Mouse (Mus musculus): ENCODE data around the gene Kif2c. TPM values are rescaled to one million over a fixed set of nuclear protein-coding genes. Genes with fewer than 3 reads are reported as not detected.

The Kif2c gene
- polyA plus RNA-seq (2012; rRNA removed; ENCODE audit: low replicate concordance), result 1.1 and 2.2 TPM in 2 replicates

GRCm38 (mm10) chr4:117181863-117182758, at the start of gene Kif2c:
Gene Kif2c (minus strand): TSS chr4:117182639.

DNA sequence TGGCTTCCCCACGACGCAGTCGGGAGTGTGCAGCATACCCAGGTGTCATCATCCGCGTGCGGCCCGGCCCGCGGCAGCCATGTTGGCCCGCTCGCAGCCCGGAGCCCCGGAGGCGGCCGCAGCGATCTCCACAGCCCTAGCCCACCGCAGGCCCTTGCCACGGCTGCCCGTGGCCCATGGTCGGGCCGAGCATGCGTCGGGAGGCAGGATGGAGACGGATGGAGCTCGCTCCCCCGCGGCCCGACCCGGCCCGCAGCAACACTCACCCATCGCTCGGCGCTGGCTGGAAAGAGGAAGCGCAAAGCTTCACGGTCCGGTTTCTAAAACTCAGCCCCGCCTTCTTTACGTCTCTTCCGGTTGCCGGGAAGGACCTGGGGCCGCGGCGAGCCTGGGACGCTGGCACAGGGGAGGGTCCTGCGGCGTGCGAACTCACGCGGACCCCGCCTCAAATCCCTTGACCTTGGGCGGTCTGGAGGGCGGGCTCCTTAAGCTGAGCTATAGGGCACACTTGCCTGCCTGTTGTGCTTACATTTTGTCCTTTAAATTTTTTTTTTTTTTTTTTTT, 26.6 kb downstream of the Kif2c start, which contains the start of gene Rps8:
TSS of gene Rps8 (minus strand) at position 452 of the 564 bp plus-strand sequence.

DNA sequence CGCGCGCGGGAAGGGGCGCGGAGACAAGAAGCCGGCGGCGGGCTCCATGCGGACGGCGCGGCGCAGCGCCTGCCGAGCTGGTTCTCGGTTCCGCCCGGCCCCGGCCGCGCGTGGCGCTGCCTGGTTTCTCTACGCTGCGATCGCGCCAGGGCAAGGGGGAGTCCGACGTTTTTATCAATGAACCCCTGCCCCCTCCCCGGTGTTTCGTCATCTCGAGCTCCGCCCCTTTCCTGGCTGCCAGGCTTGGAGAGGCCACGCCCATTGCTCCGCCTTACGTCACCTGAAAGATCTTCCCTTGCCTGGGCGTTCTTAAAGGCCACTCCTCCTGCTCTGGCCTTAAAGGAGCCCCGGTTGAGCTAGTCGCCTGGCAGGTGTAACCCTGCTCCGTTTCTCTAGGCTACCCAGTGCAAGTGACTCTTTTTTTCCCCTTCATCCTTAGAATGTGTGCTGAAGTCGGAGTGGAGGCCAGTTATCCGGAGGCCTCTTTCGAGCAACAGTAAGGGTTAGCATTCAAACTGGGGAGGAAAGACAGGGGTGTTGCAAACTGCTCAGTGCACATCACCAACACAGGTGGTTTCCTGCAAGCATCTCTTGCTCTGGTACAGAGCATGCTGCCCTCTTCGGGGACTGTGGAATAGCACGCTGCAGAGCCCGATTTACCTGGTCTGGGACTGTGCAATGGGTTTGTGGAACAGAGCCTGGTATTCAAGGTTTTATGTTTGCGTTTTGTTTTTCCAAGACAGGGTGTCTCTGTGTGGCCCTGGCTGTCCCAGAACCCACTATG, 48.4 kb downstream of the Kif2c start, which contains the start of gene Plk3:
TSS of gene Plk3 (minus strand) at position 147 of the 784 bp plus-strand sequence.

DNA sequence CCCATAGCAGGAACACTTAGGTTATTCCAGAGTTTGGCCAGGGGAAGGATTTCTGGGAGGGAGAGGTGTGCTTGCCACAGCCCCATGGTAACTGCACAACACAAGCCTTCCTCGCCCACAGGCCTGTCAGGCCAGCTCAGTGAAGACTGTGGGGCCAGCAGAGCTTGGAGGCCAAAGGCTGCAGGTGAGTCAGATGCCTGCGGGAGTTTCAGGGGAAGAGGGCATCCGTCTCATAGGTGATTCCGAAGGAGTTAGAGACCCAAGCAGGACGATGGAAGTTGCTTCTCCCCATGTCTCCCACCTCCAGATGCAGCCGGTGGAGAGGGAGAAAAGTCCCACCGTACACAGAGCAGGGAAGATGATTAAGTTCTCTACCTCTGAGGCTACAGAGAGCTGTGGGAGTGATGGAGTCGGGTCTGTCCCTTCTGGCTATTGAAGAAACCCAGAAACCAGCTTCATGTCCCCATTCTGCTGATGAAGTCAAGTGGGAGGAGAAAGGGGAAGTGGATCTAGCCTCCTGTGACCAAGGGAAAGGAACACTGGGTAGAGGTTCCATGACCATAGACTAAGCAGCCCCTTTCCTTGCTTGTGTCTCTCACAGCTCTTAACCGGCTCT, 55.7 kb downstream of the Kif2c start, which contains the start of gene Tctex1d4:
TSS of gene Tctex1d4 (plus strand) at position 120 of the 616 bp plus-strand sequence.

GRCm38 (mm10) chr4:117125348-117125909, 57.0 kb downstream of the Kif2c start, which contains the start of gene Btbd19:
Gene Btbd19 (minus strand): TSS chr4:117125725.

Other genes with a start within 250 kb of the Kif2c start
- gene Urod, start 188.2 kb downstream of the Kif2c start, polyA plus RNA-seq (2012; rRNA removed; ENCODE audit: low replicate concordance), result 24.4 and 29.2 TPM in 2 replicates
- gene Hectd3, start 187.3 kb downstream of the Kif2c start, polyA plus RNA-seq (2012; rRNA removed; ENCODE audit: low replicate concordance), result 232 and 236 TPM in 2 replicates
- 0.50 and 0.83 TPM in 2 replicates for gene Eif2b3, start 163.2 kb downstream of the Kif2c start, polyA plus RNA-seq (2012; rRNA removed; ENCODE audit: low replicate concordance)
- gene Ptch2, start 86.6 kb downstream of the Kif2c start, polyA plus RNA-seq (2012; rRNA removed; ENCODE audit: low replicate concordance), result 3.8 and 4.3 TPM in 2 replicates
- 3.5 and 4.0 TPM in 2 replicates for gene Btbd19, start 56.9 kb downstream of the Kif2c start, polyA plus RNA-seq (2012; rRNA removed; ENCODE audit: low replicate concordance)
- gene Tctex1d4, start 55.8 kb downstream of the Kif2c start, polyA plus RNA-seq (2012; rRNA removed; ENCODE audit: low replicate concordance), result 0.62 and 0.82 TPM in 2 replicates
- gene Plk3, start 48.7 kb downstream of the Kif2c start, polyA plus RNA-seq (2012; rRNA removed; ENCODE audit: low replicate concordance), result 20.8 and 33.5 TPM in 2 replicates
- gene Rps8, start 26.4 kb downstream of the Kif2c start, polyA plus RNA-seq (2012; rRNA removed; ENCODE audit: low replicate concordance), result 133 and 199 TPM in 2 replicates
- gene Tmem53, start 69.3 kb upstream of the Kif2c start, polyA plus RNA-seq (2012; rRNA removed; ENCODE audit: low replicate concordance), result 22.6 and 33.8 TPM in 2 replicates
- 0.06 TPM in 1 of 2 replicates, not detected in the other for gene Armh1, start 69.5 kb upstream of the Kif2c start, polyA plus RNA-seq (2012; rRNA removed; ENCODE audit: low replicate concordance)